ENCODE assay signal across 12 mouse cellular contexts in the genomic region with DNA sequence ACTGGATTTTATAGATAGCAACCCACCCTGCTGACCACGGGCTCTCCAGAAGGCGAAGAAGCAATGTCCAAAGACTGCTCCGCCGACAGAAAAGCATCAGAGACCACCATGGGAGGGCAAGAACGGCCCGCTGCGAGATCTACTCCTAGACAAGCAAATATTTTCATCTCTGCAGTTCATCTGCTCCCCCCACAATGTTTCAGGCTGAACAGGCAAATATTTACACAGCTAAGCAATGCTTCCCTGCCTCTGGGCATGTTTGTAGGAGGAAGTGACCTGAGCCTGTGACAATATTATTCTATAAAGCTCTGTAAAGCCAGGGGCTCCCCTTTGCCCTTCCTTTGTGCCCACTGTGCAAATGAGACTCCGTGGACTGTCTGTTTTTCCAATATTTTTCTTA. TPM values are rescaled to one million over a fixed set of nuclear protein-coding genes. Genes with fewer than 3 reads are reported as not detected.
DNase-seq lines count a peak whose midpoint lies in the region; ATAC-seq and TF ChIP-seq lines count a peak whose summit lies in the region.
"Had no signal": no experiment of that assay in that cellular context is flagged by ENCODE, and none has a peak within 500 bp of the region (broad histone marks: within the 10 kb centered on the region; RNA-seq: fewer than 3 reads in every experiment).

No protein-coding gene starts in this region.

- no peak for TF ChIP-seq POLR2A in bone marrow macrophage, adult 2 months (IDR thresholded peaks at IDR 0.05; ENCODE audit: borderline replicate concordance, low read depth, low read length)

- peaks cover 27% of the 10 kb centered on the region for H3K4me1 ChIP-seq in hindbrain, embryonic 10.5 days (replicated peaks)
- 0 out of 2 replicates have a peak, but pooled peaks cover 2% of the 10 kb centered on the region for H3K4me1 ChIP-seq in hindbrain, embryonic 11.5 days (replicated peaks; ENCODE audit: control insufficient read depth, insufficient read depth, low read length)
- peaks cover 57% of the 10 kb centered on the region for H3K4me1 ChIP-seq in bone marrow macrophage, adult 2 months (ENCODE audit: control insufficient read depth, insufficient read depth, low read length)
- H3K4me1 ChIP-seq in embryonic facial prominence, embryonic 14.5 days (ENCODE audit: control insufficient read depth, insufficient read depth, low read length): peaks cover 20% of the 10 kb centered on the region
- peaks cover 0 to 10% of the 10 kb centered on the region in 2 experiments; a peak in 2 of 4 replicates for H3K4me1 ChIP-seq in liver, embryonic 14.5 days (replicated peaks; ENCODE audit: control insufficient read depth in 2 of 2, insufficient read depth in 2 of 2, low read length in 1 of 2)

- DNase-seq in hindbrain, embryonic 10.5 days (ENCODE audit: low spot score): no peak
- no peak for DNase-seq in hindbrain, embryonic 11.5 days (ENCODE audit: low spot score)
- DNase-seq in embryonic facial prominence, embryonic 14.5 days (ENCODE audit: low spot score): peak; percentile 57
- DNase-seq in liver, embryonic 14.5 days (ENCODE audit: low read depth in 3 of 3, low spot score in 3 of 3): no peak
- no peak for DNase-seq in left cerebral cortex, adult 18-20 months (ENCODE audit: low spot score in 2 of 2)
- DNase-seq in thymus, postnatal 10 days (ENCODE audit: low spot score in 2 of 2): no peak
- no peak for DNase-seq in cerebellum, adult 8-10 months
- DNase-seq: forebrain, postnatal 0 days; kidney, adult 18-20 months; thymus, adult 2 months had no signal

- TF ChIP-seq EP300 in liver, embryonic 14.5 days (IDR thresholded peaks at IDR 0.05; ENCODE audit: low read depth): no peak

- peaks cover 12% of the 10 kb centered on the region for H3K27me3 ChIP-seq in hindbrain, embryonic 10.5 days (ENCODE audit: insufficient read depth, poor library complexity, severe bottlenecking)
- H3K27me3 ChIP-seq in hindbrain, embryonic 11.5 days (ENCODE audit: control insufficient read depth, insufficient read depth, low read length): no peaks in the 10 kb centered on the region
- H3K27me3 ChIP-seq in embryonic facial prominence, embryonic 14.5 days (replicated peaks; ENCODE audit: control insufficient read depth, insufficient read depth, low read length): no peaks in the 10 kb centered on the region
- no peaks in the 10 kb centered on the region; the same call in 1 of the 2 replicates for H3K27me3 ChIP-seq in liver, embryonic 14.5 days (ENCODE audit: control insufficient read depth, insufficient read depth, low read length)

- H3K4me2 ChIP-seq in hindbrain, embryonic 11.5 days (replicated peaks; ENCODE audit: low read depth, low read length): no peak overlapping the region
- peak overlapping the region; percentile 40; the same call in 1 of the 2 replicates for H3K4me2 ChIP-seq in embryonic facial prominence, embryonic 14.5 days (ENCODE audit: low read depth, low read length)
- H3K4me2 ChIP-seq in liver, embryonic 14.5 days (ENCODE audit: low read depth): peak overlapping the region; percentile 13; the same call in 1 of the 2 replicates

- peak overlapping the region; percentile 45; the same call in 1 of the 2 replicates for H3K27ac ChIP-seq in hindbrain, embryonic 10.5 days
- H3K27ac ChIP-seq in hindbrain, embryonic 11.5 days (ENCODE audit: low read depth, low read length): no peak overlapping the region
- peak overlapping the region; percentile 66 for H3K27ac ChIP-seq in bone marrow macrophage, adult 2 months (ENCODE audit: insufficient read depth, low read depth, low read length)
- H3K27ac ChIP-seq in embryonic facial prominence, embryonic 14.5 days (replicated peaks; ENCODE audit: low read depth, low read length): peak overlapping the region; percentile 74
- no peak overlapping the region for H3K27ac ChIP-seq in liver, embryonic 14.5 days

- H3K4me3 ChIP-seq in hindbrain, embryonic 10.5 days: no peak overlapping the region
- H3K4me3 ChIP-seq in hindbrain, embryonic 11.5 days (ENCODE audit: low read depth, low read length): no peak overlapping the region
- no peak overlapping the region for H3K4me3 ChIP-seq in bone marrow macrophage, adult 2 months (ENCODE audit: insufficient read depth, low read length)
- no peak overlapping the region for H3K4me3 ChIP-seq in embryonic facial prominence, embryonic 14.5 days (ENCODE audit: low read depth, low read length)
- H3K4me3 ChIP-seq in liver, embryonic 14.5 days (ENCODE audit: insufficient read depth in 1 of 2, low read depth in 2 of 2, low read length in 2 of 2): no peak overlapping the region
- H3K4me3 ChIP-seq: myocyte had no signal

- peaks cover 7% of the 10 kb centered on the region; the same call in 1 of the 2 replicates for H3K36me3 ChIP-seq in hindbrain, embryonic 10.5 days
- no peaks in the 10 kb centered on the region for H3K36me3 ChIP-seq in hindbrain, embryonic 11.5 days (ENCODE audit: control insufficient read depth, insufficient read depth, low read length)
- H3K36me3 ChIP-seq in embryonic facial prominence, embryonic 14.5 days (ENCODE audit: control insufficient read depth, insufficient read depth, low read length): no peaks in the 10 kb centered on the region
- H3K36me3 ChIP-seq in liver, embryonic 14.5 days (replicated peaks; ENCODE audit: control insufficient read depth, insufficient read depth, low read depth): no peaks in the 10 kb centered on the region

- no peak for TF ChIP-seq CTCF in bone marrow macrophage, adult 2 months (IDR thresholded peaks at IDR 0.05; ENCODE audit: low read depth, low read length)
- TF ChIP-seq CTCF in liver, embryonic 14.5 days (IDR thresholded peaks at IDR 0.05; ENCODE audit: low read depth): no peak

- WGBS in hindbrain, embryonic 10.5 days: 71% methylated on average over 8 of the region's 8 CpGs
- 62% methylated on average over 8 of the region's 8 CpGs for WGBS in hindbrain, embryonic 11.5 days
- 47% methylated on average over 8 of the region's 8 CpGs for WGBS in embryonic facial prominence, embryonic 14.5 days
- WGBS in liver, embryonic 14.5 days (ENCODE audit: insufficient replicate concordance): 44% methylated on average over 8 of the region's 8 CpGs

- peaks cover 19% of the 10 kb centered on the region for H3K9me3 ChIP-seq in hindbrain, embryonic 10.5 days
- no peaks in the 10 kb centered on the region for H3K9me3 ChIP-seq in hindbrain, embryonic 11.5 days (ENCODE audit: control insufficient read depth, low read length)
- peaks cover 8% of the 10 kb centered on the region; the same call in 1 of the 2 replicates for H3K9me3 ChIP-seq in embryonic facial prominence, embryonic 14.5 days (ENCODE audit: control insufficient read depth, low read length)
- H3K9me3 ChIP-seq in liver, embryonic 14.5 days (ENCODE audit: control insufficient read depth, low read length): peaks cover 4% of the 10 kb centered on the region

- ATAC-seq in hindbrain, embryonic 11.5 days (ENCODE audit: low FRiP score): no peak
- ATAC-seq in embryonic facial prominence, embryonic 14.5 days (ENCODE audit: low read depth): no peak
- ATAC-seq in liver, embryonic 14.5 days (ENCODE audit: insufficient read depth): no peak
- ATAC-seq: forebrain, postnatal 0 days had no signal

- no peak overlapping the region for H3K9ac ChIP-seq in hindbrain, embryonic 11.5 days (ENCODE audit: low read depth, low read length)
- no peak overlapping the region for H3K9ac ChIP-seq in embryonic facial prominence, embryonic 14.5 days (ENCODE audit: low read depth, low read length)
- H3K9ac ChIP-seq in liver, embryonic 14.5 days (replicated peaks): no peak overlapping the region

RNA-seq across cellular contexts. Expression of a gene that starts 20.2 kb away (rescaled TPM):
- 3.7 and 4.1 TPM in 2 replicates for polyA plus RNA-seq in hindbrain, embryonic 10.5 days (2016; fragmentation: Nextera tagmentation; extraction: Ambion mirVana)
- polyA plus RNA-seq in hindbrain, embryonic 11.5 days (2014; fragmentation: Nextera tagmentation; extraction: Ambion mirVana): 3.8 and 5.3 TPM in 2 replicates
- polyA plus RNA-seq in bone marrow macrophage, adult 2 months (2012; ENCODE audit: insufficient read depth, insufficient read length, missing spikeins): 87.4 and 93.7 TPM in 2 replicates
- polyA plus RNA-seq in embryonic facial prominence, embryonic 14.5 days (2014; fragmentation: Nextera tagmentation; extraction: Ambion mirVana): 5.1 and 6.5 TPM in 2 replicates
- polyA plus RNA-seq in liver, embryonic 14.5 days (2012; rRNA removed): 1.6 and 1.9 TPM in 2 replicates
- polyA plus RNA-seq in liver, embryonic 14.5 days (2014; fragmentation: Nextera tagmentation; extraction: Ambion mirVana): 1.00 and 1.2 TPM in 2 replicates
- 10 to 100 TPM; 44.5 to 45.6 TPM for total RNA-seq in left cerebral cortex, adult 18-20 months (2021)

Comparison
In these comparisons a context has a peak if more than half of its experiments do, and no peak if none do; other contexts are left out.
1. H3K27ac ChIP-seq: peak in hindbrain, embryonic 10.5 days (single experiment), bone marrow macrophage, adult 2 months (single experiment) and embryonic facial prominence, embryonic 14.5 days (single experiment); none in hindbrain, embryonic 11.5 days (single experiment) and liver, embryonic 14.5 days (single experiment).
2. RNA of a gene that starts 20.2 kb away (polyA plus RNA-seq): 87.4 to 93.7 TPM in bone marrow macrophage, adult 2 months; 3.8 to 5.3 TPM in hindbrain, embryonic 11.5 days, 5.1 to 6.5 TPM in embryonic facial prominence, embryonic 14.5 days, 3.7 to 4.1 TPM in hindbrain, embryonic 10.5 days and 1.00 to 1.9 TPM in liver, embryonic 14.5 days; every median in the first group is over 10 times any median in the second.